Mouse (Mus musculus) frontal cortex, postnatal 10 days (tissue): ENCODE measurements around the gene Thap3.
"Not testable (repeated sequence)": the region's sequence is repeated elsewhere in the genome, so short reads cannot be mapped to it uniquely, and the experiment has no call there.

Source experiments
- DNase-seq, 2 experiments: peaks; one replicate each; pipeline ENCODE4 v3.0.0; 2022; ENCODE audit warnings: low spot score in 2 of 2, mixed read lengths in 1 of 2

The Thap3 gene

GRCm38 (mm10) chr4:151988342-151989109 lies at the start of gene Thap3:
Thap3 (minus strand) TSS chr4:151988997.
- peak in 1 of 2 experiments; percentile 81 for DNase-seq

DNA sequence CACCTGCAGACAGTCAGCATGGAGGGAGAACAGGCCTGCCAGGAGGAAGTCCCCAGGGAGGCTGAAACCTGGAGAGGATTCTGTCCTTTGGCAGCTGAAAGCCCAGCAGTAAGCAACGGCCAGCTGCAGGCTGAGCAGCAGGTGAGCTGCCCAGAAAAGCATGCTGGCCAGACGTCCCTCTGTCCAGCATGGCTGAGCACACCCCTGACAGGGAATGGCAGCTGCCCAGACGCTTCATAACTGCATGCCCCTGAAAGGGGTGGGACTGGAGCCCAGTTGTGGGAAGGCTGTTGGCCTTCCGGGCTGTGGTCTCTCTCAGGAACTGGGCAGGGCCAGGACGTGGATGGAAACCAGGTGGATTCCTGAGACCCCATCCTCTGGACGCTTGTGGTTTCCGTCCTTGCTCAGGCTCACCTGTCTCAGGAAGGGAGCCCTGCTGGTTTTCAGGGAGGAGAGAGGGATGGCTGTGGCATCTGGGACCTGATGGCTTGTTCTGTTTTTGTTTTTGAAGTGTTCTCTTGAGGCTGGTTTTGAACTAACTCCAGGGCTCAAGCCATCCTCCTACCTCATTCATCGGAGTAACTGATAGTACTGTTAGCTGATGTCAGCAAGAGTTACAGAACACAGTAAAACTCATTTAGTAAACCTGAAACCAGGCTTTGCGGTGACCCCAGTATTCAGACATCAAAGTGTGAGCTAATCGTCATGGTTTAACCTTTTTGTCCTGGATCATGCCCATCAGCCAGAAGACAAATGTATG lies 49.6 kb upstream of the Thap3 start, which contains the start of gene Tas1r1:
TSS of gene Tas1r1 (minus strand) at position 344 of the 760 bp plus-strand sequence.
- DNase-seq, result no peak

DNA sequence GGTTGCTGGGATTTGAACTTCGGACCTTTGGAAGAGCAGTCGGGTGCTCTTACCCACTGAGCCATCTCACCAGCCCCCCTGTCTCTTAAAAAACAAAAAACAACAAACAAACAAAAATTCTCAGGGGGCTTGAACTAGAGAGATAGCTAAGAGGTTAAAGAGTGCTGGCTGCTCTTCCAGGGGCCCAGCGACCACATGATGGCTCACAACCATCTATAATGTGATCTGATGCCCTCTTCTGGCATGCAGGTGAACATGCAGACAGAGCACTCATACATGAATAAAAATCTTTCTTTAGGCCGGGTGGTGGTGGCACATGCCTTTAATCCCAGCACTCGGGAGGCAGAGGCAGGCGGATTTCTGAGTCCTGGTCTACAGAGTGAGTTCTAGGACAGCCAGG lies 47.7 kb upstream of the Thap3 start:
- DNase-seq, result not testable (repeated sequence)

GRCm38 (mm10) chr4:152032922-152033321 lies 44.1 kb upstream of the Thap3 start:
- DNase-seq, result no peak

DNA sequence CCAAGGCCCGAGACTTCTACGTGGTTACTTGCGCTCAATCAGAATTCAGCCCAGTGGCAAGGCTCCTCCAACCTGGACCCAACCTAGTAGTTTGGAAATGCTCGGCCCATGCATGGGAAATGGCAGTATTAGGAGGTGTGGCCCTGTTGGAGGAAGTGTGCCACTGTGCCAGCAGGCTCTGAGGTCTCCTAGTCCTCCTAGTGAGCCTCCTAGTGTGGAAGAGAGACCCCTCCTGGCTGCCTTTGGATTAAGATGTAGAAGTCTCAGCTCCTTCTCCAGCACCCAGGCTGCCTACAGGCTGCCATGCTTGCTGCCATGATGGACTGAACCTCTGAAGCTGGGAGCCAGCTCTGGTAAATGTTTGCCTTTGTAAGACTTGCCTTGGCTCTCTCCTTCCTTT lies 41.2 kb upstream of the Thap3 start:
- DNase-seq, result no peak

GRCm38 (mm10) chr4:152029087-152029486 lies 40.3 kb upstream of the Thap3 start:
- no peak for DNase-seq

GRCm38 (mm10) chr4:152028456-152028855 lies 39.7 kb upstream of the Thap3 start:
- DNase-seq, result no peak

DNA sequence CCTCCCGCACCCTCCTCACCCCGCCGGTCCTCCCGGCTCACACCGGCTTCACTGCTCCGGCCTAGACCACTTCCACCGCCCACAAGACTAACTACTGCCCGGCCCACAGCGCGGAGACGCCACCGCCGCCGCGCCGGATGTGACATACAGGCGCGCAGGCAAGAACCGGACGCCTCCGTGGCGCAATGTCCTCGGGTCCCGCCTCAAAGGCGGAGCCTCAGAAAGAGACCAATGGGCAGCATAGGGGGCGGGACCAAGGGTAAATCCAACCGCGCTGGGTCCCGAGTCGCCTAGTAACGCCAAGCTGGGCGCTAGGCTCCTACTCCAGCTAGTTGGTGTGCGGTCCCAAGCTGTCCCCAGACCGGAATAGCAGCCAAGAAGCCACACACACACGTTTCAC lies 38.7 kb upstream of the Thap3 start, which contains the start of gene Zbtb48:
TSS of gene Zbtb48 (minus strand) at position 148 of the 400 bp plus-strand sequence.
- DNase-seq, result peak; percentile 96

GRCm38 (mm10) chr4:152026751-152027508 lies 38.1 kb upstream of the Thap3 start:
- DNase-seq, result no peak

DNA sequence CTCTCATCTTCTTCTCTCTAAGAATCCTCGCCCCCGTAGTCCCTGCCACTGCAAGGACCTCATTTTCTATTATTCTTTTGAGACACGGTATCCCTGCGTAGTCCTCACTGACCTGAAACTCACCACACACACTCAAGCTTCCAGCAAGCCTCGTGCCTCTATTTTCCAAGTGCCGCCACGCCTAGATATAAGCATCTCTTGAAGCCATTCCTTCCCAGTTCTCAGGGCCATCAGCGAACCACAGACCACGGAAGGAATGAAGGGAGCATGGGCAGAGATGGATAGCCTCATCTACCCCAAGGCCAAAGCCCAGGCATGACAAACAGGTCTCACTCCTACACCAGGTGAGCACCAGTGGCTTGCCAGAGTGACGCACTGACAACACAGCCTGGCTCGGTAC lies 35.7 kb upstream of the Thap3 start:
- DNase-seq, result no peak

DNA sequence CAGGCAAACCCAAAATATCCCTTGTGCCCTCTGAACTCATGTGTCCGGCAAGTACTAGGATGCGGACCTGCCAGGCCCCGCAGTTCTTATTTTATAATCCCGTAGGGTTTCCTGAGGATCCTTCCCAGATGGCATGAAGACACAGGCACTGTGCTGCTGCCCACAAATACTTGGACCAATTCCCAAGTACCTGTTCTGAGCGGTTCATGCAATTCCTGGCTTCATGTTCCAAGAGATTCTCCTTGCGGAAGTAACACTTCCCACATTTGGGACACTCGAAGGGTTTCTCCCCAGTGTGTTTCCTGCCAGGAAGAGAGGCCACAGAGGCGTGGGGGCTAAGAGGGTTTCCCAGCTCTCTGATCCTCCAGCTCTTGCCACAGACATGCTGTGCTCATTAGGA lies 33.7 kb upstream of the Thap3 start:
- no peak for DNase-seq

GRCm38 (mm10) chr4:152021568-152022097 lies 32.8 kb upstream of the Thap3 start:
- no peak for DNase-seq

DNA sequence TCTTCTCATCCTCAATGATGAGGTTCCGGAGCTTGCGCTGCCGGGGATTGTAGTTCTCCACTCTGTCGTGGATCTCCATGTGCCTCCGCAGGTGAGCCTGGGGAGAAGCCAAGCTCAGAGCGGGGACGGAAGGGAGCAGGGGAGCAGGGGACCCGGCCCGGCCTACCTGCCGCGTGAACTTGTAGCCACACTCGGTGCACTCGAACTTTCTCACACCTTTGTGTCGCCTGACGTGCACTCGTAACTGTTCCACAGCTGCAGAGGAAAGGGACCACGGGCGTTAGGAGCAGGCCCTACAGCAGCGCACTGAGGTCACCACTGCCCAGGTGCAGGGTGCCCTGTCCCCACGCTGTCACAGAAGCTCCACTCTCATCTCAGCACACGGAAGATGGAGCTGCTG lies 31.2 kb upstream of the Thap3 start:
- no peak for DNase-seq

DNA sequence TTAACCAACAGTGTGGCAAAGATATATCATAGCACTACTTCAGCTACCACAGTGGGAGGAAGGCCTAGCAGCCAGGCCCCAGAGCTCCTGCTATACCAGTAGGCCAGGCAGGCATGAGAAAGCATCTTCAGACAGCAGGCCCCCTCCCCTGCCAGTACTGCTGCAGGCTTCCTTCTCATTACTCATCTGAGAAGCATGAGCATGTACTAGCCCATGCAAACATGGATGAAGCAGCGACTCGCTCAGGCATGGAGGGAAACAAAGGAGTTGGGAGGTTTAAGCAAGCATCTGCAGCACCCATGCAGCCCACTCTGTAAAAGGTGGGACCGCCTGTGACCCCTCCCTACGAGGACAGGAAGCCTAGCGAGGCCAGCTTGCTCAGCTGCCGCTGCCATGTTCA lies 30.3 kb upstream of the Thap3 start:
- no peak for DNase-seq

- DNase-seq, result no peak
Measured at GRCm38 (mm10) chr4:152013036-152013813, 24.4 kb upstream of the Thap3 start.

GRCm38 (mm10) chr4:152012109-152012508 lies 23.3 kb upstream of the Thap3 start:
- DNase-seq, result no peak

- DNase-seq, result no peak
Measured at GRCm38 (mm10) chr4:152011171-152011760, 22.5 kb upstream of the Thap3 start.

GRCm38 (mm10) chr4:152010707-152011134 lies 21.9 kb upstream of the Thap3 start:
- no peak for DNase-seq

DNA sequence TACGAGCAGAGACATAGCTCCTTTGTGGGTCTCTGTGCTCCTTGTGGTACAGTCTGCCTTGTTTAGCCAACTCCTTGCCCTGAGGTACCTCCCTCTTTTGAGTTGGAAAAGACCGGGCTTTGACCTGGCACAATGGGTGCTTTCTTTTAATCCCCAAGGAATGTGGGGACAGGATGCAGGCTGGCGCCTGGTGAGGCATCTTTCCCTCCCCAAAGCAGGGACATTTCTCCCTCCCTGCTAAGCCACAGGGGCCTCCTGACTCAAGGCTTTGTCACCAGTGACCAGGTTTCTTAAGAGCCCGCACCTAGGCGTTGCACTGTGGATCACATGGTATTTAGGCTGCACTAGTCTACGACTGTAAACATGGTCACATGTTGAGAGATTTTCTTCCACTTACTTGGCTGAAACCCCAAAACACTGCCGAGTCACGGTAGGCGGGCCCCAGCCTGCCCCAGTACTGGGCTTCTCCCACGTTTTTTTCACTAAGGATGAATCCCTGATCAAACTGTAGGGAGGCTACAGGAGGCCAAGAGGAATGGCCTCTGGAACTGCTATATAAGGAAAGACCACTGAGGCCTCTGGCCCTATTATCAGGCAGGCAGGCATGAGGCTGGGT lies 21.4 kb upstream of the Thap3 start:
- DNase-seq, result no peak
